Mouse (Mus musculus) megakaryocyte, adult 5-6 weeks (primary cell): Measurements from ENCODE around the gene Stxbp2. TPM values are rescaled to one million over a fixed set of nuclear protein-coding genes. Genes with fewer than 3 reads are reported as not detected.

Source experiments
- ATAC-seq: 2 replicates; pipeline ENCODE4 v1.8.0; 2016; ENCODE audit warnings: mild to moderate bottlenecking, inconsistent platforms; ENCODE audit not compliant: poor library complexity, severe bottlenecking
- total RNA-seq, 2 experiments: library from RNA; stranded (forward) in 1 of 2; stranded (reverse) in 1 of 2; fragments of 153-499, 151-499 nt in 1 of 2; fragments of 221-1000, 200-1000 nt in 1 of 2; gene quantifications; 2 replicates each; pipeline versions ENCODE4 v1.2.3 to v1.2.4; 2015 to 2017

Stxbp2 gene
- total RNA-seq, 2 experiments from 2014 or later, result 160 to 205 TPM

DNA sequence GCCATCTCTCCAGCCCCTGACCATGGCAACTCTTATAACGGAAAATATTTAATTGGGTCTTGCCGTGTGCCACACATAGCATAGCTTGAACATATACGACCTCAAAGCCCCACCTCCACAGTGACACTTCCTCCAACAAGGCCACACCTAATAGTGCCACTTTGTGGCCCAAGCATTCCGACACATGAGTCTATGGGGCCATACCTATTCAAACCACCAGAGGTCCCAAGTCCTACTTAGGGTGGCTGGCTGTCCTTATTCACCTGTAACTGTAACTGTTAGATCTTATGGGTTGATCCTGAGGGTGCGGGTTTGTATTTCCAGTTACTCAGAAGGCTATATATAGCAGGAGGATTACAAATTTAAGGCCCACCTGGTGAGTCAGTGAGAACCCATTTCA is 2.7 kb upstream of the Stxbp2 start:
- ATAC-seq, result peak; percentile 60

GRCm38 (mm10) chr8:3631478-3631875 is 722 bp downstream of the Stxbp2 start:
- ATAC-seq, result peak; percentile 55

GRCm38 (mm10) chr8:3645804-3646203 is 15.0 kb downstream of the Stxbp2 start:
- ATAC-seq, result peak; percentile 91

GRCm38 (mm10) chr8:3646824-3647531 is 16.2 kb downstream of the Stxbp2 start:
- ATAC-seq, result peak; percentile 4; the same call in 1 of the 2 replicates

GRCm38 (mm10) chr8:3647561-3647960 is 16.8 kb downstream of the Stxbp2 start:
- no peak for ATAC-seq

- ATAC-seq, result peak; percentile 62
Observed at GRCm38 (mm10) chr8:3648268-3648667, 17.5 kb downstream of the Stxbp2 start.

DNA sequence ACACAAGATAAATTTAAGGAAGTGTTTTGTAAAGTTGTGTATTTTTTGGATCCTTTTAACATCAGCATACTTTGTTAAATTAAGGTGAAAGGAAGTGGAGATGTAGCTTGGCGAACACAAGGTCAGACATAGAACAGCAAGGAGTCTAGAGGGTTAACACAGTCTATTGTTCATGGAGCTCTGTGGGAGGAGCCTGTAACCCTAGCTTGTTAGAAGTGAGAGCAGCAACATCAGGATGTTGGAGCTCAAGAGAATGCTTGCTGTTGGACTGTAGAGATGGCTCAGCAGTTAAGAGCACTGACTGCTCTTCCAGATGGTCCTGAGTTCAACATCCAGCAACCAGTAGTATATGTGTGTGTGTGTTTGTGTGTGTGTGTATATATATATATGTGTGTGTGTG is 18.2 kb downstream of the Stxbp2 start:
- ATAC-seq, result peak; percentile 10

GRCm38 (mm10) chr8:3652845-3653244 is 22.1 kb downstream of the Stxbp2 start:
- ATAC-seq, result no peak

DNA sequence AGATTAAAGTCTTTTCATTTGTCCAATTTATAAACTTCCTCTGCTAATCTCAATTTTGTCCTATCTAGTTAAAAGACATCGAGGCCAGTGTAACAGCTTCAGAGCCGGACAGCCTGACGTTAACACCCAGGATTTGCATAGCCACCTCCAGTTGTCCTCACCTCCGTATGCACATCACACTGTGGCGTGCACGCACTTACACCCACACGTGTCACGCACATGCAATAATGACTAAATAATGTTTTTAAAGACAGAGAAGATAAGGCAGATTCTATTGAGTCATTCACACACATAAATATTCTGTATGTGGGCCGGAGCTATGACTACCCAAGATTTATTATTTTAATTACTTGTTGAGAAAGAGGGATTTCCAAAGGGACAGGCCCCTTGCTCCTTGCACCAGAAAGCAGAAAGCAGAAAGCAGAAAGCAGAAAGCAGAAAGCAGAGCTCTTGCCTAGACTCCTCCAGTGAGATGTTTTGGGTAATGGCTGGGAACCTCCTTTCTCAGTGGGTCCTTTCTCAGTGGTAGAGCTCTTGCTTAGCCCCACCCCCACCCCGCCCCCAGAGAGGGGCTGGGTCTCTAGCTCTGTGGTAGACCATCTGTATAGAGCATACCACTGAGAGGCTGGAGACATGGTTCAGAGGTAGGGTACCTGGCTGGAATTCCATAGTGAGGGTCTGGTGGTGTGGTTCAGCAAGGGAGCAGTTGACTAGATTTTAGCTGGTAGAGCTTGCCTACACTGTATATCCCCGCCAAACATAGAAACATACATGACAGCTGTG is 24.2 kb downstream of the Stxbp2 start:
- no peak for ATAC-seq

GRCm38 (mm10) chr8:3655526-3655925 is 24.8 kb downstream of the Stxbp2 start, which contains the start of gene Retn:
TSS of gene Retn (plus strand) at chr8:3655770.
- no peak for ATAC-seq

GRCm38 (mm10) chr8:3656725-3657381 is 26.1 kb downstream of the Stxbp2 start:
- no peak for ATAC-seq

GRCm38 (mm10) chr8:3660889-3661288 is 30.1 kb downstream of the Stxbp2 start:
- peak; percentile 61 for ATAC-seq

DNA sequence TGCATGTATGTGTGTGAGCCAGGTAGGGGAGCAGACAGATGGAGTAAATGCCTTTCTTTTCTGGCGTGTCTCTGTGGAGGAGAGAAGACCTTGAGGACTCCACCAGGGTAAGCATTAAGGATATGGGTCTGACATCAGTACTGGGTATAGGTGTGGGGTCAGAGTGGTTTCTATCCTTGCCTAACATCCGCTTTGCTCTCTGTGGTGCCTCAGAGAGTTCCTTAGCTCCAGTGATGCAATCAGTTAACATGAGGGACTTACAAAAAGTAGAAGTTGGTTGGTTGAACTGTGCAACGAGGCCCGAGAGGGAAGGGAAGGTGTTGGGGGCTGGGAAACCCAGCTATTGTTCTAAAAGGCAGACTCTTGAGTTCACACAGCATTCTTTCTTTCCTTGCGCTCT is 33.6 kb downstream of the Stxbp2 start:
- ATAC-seq, result peak; percentile 81

DNA sequence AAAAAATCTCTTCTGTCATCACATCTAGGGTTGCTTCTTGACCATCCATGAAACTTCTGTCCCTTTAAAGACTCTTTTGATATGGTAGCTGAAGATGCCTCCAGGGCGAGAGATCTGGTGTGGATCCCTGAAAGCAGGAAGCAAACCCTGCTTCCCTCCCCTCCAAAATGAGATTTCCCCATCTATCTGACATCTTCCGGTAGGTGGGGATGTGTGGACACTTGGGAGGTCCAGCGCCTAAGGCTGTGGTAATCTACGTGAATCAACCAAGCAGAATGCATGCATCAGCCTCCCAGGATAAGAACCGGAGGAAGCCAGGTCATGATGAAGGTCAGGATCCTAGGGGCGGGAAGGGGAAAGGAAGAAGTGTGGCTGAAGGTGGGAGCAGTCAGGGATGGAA is 34.8 kb downstream of the Stxbp2 start, which contains the start of gene Mcemp1:
TSS of gene Mcemp1 (plus strand) at position 248 of the 400 bp plus-strand sequence.
- ATAC-seq, result peak; percentile 48

DNA sequence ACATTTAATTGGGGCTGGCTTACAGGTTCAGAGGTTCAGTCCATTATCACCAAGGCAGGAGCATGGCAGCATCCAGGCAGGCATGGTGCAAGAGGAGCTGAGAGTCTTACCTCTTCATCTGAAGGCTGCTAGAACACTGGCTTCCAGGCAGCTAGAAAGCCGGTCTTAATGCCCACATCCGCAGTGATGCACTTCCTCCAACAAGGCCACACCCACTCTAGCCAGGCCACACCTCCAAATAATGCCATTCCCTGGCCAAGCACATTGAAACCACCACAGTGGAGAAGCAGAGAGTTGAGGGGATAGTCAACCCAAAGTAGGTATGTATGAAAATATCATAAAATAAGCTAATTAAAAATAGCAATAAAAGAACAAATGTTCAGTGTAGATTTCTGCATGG is 39.6 kb downstream of the Stxbp2 start:
- peak; percentile 56 for ATAC-seq

DNA sequence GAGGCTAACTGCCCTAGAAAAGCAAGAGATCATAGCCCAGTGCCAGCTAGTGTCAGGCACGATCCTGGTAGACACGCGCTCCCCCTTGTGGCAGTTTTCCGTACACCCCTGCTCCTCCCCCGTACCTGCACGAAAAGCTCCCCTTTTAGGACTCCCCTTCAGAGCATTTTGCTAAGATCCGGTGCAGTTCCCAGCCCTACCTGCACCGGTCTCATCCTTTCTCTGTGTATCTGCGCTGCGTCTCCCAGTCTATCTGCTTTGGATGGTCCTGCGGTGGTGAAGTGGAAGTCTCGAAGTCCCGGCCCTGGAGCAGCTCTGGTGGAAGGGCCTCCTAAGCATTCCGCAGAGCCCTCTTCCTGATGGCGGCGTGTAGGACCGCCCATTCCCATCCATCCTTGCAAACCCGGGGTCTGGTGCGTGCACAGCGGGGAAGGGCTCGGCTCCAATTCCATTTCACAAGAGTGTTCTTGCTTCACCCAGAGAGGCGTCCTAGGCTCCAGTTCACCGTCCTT is 41.3 kb downstream of the Stxbp2 start, which contains the start of gene Fcor:
TSS of gene Fcor (minus strand) at position 383 of the 512 bp plus-strand sequence.
- peak; percentile 53 for ATAC-seq

- ATAC-seq, result no peak
Observed at GRCm38 (mm10) chr8:3674671-3675070, 43.9 kb downstream of the Stxbp2 start.

DNA sequence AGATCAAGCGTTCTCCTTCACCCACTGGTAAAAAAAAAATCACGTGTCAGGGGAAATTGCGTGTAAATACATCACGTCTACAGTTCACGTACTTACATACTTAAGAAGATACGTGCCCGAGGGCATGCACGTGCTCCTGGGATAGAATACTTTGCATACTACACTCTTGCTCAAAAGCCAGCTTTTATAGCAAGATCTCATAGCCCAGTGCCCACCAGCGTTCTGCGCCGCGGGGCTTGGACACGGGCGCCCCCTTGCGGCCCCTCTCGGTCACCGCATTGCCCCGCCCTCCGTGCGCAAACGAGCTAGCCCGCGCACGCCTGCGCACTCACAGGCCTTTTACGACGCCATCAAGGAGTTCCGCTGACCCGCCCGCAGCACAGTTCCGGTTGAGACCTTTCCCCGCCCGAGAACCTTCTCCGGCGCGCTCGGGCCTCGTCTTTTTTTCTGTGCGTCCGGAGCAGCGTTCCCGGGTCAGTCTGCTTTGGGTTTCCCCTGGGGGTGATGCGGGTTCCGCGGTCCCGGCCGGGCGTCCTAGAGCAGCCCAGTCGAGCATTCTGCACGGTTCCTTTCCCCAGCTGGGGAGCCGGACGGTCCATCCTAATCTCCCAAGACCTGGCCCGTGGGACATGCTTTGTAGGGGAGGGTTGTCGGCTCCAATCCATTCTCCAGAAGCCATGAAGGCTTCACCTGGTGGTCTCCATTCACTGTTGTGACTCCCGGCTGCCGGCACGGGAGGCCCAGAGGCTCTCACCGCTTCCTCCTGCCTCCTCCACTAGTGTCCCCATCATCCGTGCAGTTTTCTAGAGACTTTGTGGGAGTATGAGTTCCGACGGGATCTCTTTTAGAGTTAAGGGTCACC is 45.6 kb downstream of the Stxbp2 start, which contains the start of gene Trappc5:
TSS of gene Trappc5 (plus strand) at position 169 of the 862 bp plus-strand sequence.
- ATAC-seq, result peak; percentile 84

GRCm38 (mm10) chr8:3676993-3677579 is 46.3 kb downstream of the Stxbp2 start:
- ATAC-seq, result peak; percentile 48

- ATAC-seq, result no peak
Observed at GRCm38 (mm10) chr8:3678831-3679230, 48.1 kb downstream of the Stxbp2 start.
